Mouse (Mus musculus) bone marrow macrophage, adult 2 months (primary cell): Measurements from ENCODE around the gene Epha4.

ENCODE experiments used
- CTCF ChIP-seq: IDR thresholded peaks from 2 replicates; pipeline ENCODE4 v1.5.1; 2012; ENCODE audit warnings: low read depth, mild to moderate bottlenecking, low read length, moderate library complexity
- POLR2A ChIP-seq: IDR thresholded peaks from 2 replicates; pipeline ENCODE4 v1.6.1; 2012; ENCODE audit warnings: mild to moderate bottlenecking, low read depth, low read length, borderline replicate concordance

DNA sequence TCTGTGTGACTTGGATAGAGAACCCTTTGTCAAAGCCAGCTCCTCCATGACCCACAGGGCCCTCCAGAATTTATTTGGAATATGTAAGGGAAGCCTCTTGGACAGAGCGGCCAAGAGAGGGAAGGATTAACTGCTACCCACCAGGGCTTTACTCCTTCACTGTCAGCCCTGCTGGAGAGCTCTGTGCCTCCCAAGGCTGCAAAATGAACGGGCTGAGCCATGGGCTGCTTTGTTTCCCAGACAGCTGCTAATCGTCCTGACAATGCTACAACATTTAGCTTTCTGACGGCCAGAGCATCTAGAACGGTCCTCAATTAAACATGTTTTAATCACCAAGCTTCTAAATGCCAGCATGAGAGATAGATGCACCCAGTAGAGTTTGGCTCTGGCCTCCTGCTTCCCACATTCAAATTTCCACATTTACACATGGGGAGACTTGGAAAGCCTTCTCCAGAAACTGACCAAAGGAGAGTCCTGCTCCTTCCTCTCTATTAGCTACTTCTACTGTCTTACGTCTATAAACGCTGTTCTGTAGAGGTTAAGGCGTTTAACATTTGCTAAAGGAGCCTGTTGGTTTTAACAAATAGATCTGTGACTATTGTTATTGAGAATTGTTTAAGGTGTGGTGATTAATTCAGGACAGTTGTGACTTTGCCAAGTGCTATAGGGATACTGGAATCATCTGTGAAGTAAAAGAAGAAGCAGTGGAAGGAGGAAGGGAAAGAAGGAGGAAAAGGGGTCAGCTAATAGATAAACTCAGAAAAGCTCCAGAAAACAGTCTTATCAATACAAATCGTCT is 101.8 kb downstream of the Epha4 start:
- TF ChIP-seq CTCF (no peak), POLR2A (no peak)
